Mouse (Mus musculus) spleen, adult 18-20 months (tissue): ENCODE measurements at regions not wholly inside any gene's neighbourhood (a gene's known extent, or its start where the extent isn't known, plus 50 kb on each side); places are given as distances from the start of the nearest gene placed in this dataset.

ENCODE experiments used
- DNase-seq, 2 experiments: peaks; one replicate each; pipeline ENCODE4 v3.0.0; 2022; ENCODE audit warnings: mixed read lengths in 2 of 2

GRCm38 (mm10) chr8:127914914-127915313, 443.5 kb upstream of the Nrp1 start:
- no peak for DNase-seq

- no peak for DNase-seq
Measured at GRCm38 (mm10) chr8:127915591-127916028, 442.8 kb upstream of the Nrp1 start.

GRCm38 (mm10) chr8:127921925-127922324, 436.5 kb upstream of the Nrp1 start:
- no peak for DNase-seq

- no peak for DNase-seq
Measured at GRCm38 (mm10) chr8:127923321-127923720, 435.1 kb upstream of the Nrp1 start.

GRCm38 (mm10) chr8:127932276-127932675, 426.1 kb upstream of the Nrp1 start:
- DNase-seq = no peak

GRCm38 (mm10) chr8:127936792-127937435, 421.5 kb upstream of the Nrp1 start:
- DNase-seq = no peak

- DNase-seq = no peak
Measured at GRCm38 (mm10) chr8:127939284-127939985, 419.0 kb upstream of the Nrp1 start.

GRCm38 (mm10) chr8:127939986-127940359, 418.4 kb upstream of the Nrp1 start:
- DNase-seq = no peak

- no peak for DNase-seq
Measured at GRCm38 (mm10) chr8:127942319-127942718, 416.1 kb upstream of the Nrp1 start.

GRCm38 (mm10) chr8:127944955-127945498, 413.4 kb upstream of the Nrp1 start:
- no peak for DNase-seq

- no peak for DNase-seq
Measured at GRCm38 (mm10) chr8:127957571-127957970, 400.8 kb upstream of the Nrp1 start.

- DNase-seq = no peak
Measured at GRCm38 (mm10) chr8:127958351-127959044, 399.9 kb upstream of the Nrp1 start.

- no peak for DNase-seq
Measured at GRCm38 (mm10) chr8:127962862-127963261, 395.5 kb upstream of the Nrp1 start.

GRCm38 (mm10) chr8:127963625-127964024, 394.8 kb upstream of the Nrp1 start:
- DNase-seq = no peak

GRCm38 (mm10) chr8:127964801-127965200, 393.6 kb upstream of the Nrp1 start:
- DNase-seq = no peak

- DNase-seq = no peak
Measured at GRCm38 (mm10) chr8:127965341-127965740, 393.1 kb upstream of the Nrp1 start.

GRCm38 (mm10) chr8:127968026-127968425, 390.4 kb upstream of the Nrp1 start:
- no peak for DNase-seq

GRCm38 (mm10) chr8:127973194-127973593, 385.2 kb upstream of the Nrp1 start:
- DNase-seq = no peak

GRCm38 (mm10) chr8:127977746-127978145, 380.7 kb upstream of the Nrp1 start:
- no peak for DNase-seq

- DNase-seq = no peak
Measured at GRCm38 (mm10) chr8:127979180-127980030, 379.0 kb upstream of the Nrp1 start.

GRCm38 (mm10) chr8:127982165-127982564, 376.2 kb upstream of the Nrp1 start:
- no peak for DNase-seq

GRCm38 (mm10) chr8:127985616-127986015, 372.8 kb upstream of the Nrp1 start:
- no peak for DNase-seq

- no peak for DNase-seq
Measured at GRCm38 (mm10) chr8:127988887-127989286, 369.5 kb upstream of the Nrp1 start.
